Mouse (Mus musculus): ENCODE data around the gene Thsd7b.
"Not testable (repeated sequence)": the region's sequence is repeated elsewhere in the genome, so short reads cannot be mapped to it uniquely, and the experiment has no call there.

Thsd7b gene

DNA sequence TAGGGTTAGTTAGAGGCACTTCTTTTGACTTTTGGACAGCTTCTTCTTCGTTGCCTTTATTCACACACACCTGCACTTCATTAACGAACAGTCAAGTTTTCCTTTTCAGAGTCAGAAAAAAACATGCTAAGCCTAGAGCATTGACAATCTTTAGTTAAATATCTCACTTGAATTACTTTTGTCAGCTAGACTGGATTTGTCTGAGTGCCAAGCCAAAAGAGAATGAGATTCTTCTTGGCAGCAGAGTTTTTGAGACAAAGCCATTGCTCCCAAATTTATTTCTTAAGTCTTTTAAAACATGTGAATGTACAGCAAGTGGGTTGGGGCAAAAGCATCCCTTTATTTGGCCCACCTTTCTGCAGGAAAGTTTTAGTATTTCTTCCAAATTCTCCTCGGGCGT lies 362.0 kb downstream of the Thsd7b start:
- no peak for DNase-seq (ENCODE audit: extremely low spot score)

DNA sequence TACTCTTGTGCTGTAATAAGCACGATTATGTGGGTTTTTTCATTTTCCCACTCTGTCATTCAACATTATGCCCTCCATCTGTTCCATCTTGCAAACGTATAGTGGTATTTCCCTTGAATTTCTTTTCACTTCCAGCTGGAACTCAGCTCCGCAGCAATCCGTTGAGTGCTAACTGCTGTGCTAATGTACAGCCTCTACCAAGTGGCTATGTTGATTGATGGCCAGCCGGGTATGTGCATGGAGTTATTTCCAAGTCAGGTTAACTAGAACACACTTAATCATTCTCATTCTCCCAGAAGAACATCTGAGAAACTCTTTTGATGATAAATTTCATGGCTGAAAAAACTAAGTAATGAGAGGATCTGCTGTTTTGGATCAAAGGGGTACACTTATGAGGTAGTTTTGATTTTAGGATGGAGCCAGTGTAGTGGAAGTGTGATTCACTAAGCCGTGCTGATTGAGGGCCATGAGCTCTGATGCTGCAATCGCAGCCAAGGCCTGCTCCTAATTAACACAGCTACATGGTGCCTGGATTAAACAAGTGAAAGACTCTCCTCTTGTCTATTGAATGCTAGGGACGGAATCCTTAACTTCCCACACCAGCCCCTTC lies 371.3 kb downstream of the Thsd7b start:
- peak; percentile 1 for DNase-seq (ENCODE audit: extremely low spot score)

DNA sequence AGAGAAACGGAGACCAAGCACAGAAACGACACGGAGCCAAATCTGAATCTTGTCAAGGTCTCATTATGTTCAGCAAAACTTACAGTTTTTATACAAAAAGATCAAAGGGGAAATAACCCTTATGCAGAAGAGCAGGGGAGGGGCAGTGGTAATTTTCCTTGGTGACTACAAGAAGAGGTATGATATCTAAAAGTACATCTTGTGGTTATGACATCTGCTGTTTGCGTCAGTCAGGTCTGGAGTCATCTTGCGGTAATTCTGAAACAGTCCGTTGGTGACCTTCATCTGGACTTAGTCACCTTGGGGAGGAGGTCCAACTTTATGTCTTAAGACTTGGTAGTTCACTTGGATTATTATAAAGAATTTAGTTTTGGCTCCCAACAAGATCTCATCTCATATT lies 378.3 kb downstream of the Thsd7b start:
- DNase-seq (ENCODE audit: extremely low spot score): not testable (repeated sequence)

DNA sequence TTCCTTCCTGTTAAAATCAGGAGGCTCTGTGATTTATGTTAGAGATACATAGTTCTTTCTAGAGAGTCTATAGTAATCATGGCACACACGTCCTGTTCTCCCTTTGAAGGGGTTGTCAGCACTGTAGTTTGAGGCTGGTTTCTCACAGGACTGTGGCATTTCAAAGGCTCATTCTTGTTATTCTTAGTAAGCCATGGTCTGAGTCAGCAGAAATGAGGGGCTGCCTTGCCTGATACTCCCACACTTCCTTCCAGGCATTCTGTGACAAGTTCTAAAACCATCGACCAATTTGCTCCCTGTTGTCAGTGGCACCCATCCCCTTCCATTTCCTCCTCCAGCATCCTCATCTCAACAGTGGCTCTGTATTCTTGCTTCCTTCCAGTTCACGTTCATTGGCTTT lies 384.9 kb downstream of the Thsd7b start:
- no peak for DNase-seq (ENCODE audit: extremely low spot score)

DNA sequence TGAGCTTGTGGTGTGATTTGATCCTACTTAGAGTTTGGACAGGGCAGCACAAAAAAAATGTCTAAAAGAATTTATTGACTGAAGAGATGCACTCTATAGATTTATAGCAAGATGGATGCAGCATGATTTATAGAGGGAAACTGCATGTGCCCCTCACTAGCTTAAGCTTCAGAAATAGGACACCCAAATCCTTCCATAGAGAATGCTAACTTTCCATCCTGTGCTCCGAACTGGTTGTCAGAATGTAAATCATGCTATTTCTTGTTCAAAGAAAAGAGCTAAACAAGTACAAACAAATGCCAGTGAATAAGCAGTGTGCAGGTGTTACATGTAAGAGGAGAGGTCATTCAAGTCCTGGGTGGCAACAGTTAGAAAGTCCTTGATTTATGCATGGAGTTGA lies 402.8 kb downstream of the Thsd7b start:
- DNase-seq (ENCODE audit: extremely low spot score): no peak

DNA sequence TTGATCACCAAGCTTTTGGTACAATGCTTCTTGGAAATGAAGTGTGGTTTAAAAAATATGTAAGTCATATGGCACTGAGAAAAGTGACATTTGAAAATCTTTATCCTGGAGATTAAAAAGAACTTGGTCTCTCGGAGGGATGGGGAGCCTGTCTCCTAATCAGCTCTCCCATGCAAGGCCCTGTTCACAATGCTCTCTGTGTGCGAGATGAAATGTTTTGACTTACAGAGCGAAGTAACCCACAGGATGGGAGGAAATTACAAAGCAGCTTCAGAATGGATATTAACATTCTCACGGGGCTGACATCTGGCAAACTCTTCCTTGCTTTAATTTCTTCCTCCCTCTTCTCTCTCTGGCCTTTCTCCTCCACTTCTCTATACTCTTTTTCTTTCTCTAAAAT lies 405.7 kb downstream of the Thsd7b start:
- DNase-seq (ENCODE audit: extremely low spot score): no peak

DNA sequence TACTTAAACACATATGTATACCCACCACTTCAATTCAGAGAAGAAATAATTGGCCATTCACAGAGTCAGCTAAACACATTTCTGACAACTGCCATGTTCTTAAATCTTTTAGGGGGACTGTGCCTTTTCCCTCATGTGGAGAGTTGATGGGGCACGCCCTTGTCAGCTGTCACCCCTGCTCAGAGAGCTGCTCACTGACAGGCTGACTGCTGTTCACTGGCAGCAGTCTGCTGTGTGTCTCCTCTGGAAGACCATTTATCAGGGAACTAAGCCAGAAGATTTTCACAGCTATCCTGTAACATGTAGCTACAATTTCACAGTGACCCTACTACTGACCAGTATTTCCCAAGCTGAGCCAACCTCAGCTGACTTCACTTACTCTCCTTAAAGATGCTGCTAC lies 432.6 kb downstream of the Thsd7b start:
- DNase-seq (ENCODE audit: extremely low spot score): no peak

DNA sequence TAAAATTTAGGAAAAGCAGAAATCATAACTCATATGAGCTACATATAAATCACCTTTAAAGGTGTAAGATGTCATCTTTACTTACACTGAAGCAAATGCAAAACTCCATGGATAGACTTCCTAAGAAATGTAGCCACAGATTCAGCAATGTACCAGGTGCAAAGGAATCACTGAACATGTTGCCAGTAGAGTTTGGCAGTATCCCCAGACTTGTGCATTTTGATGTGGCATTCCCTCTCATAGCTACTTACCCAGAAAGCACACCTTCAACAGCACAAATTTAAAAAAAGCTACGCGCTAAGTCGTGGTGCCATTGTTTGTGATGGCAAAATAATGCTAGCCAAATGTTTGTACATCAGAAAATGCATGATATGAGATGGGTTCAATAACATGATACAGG lies 439.6 kb downstream of the Thsd7b start:
- no peak for DNase-seq (ENCODE audit: extremely low spot score)

DNA sequence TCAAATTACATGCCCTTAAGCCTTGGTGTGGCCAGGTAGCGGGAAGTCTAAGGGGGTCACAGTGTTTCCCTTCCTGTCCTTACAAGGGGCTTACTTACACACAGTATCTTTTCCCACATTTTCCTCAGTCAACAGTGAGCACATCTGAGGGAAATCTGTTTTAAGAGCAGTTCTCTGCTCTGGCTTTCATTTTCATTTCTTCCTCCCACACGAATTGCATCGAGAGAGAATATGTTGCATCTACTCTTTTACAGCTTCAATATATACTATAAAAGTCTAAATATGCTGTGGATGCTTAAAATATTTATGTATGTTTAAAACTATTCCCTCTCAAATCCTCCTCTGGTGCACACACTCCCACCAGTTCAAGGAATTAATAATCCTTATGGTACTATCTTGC lies 440.5 kb downstream of the Thsd7b start:
- no peak for DNase-seq (ENCODE audit: extremely low spot score)

DNA sequence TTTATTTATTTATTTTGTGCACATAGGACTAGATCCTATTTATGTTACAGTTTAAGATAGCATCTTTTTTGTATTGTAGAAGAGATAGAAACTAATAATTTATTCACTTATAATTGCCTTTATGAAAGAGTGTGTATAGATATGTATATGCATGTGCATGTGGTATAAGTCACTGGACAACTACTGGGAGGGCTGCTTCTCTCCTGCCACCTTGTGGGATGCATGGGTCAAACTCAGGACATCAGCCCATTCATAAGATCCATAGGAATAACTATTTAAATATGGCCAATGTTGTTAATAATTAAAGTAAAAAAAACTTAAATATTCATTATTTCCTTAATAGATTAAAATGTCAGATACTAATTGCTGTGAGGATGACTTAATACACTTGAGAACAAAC lies 446.5 kb downstream of the Thsd7b start:
- DNase-seq (ENCODE audit: extremely low spot score): no peak

DNA sequence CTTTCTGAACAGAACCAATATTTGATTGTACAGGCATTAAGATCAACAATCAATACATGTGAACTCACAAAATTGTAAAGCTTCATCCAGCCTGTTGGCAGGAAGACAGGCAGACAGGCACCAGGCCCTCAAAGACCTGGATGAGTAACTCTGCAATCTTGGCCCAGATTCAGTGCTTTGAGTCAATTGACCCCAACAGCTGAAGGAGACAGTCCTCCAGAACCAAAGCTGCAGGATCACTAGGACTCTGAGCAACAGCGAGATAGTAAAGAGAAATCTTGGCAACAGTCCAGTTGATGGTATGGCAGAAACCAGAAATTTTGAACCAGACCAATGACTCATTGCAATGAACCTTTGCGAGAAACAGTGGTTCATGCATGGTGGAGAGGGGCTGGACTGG lies 458.9 kb downstream of the Thsd7b start:
- DNase-seq (ENCODE audit: extremely low spot score): no peak

DNA sequence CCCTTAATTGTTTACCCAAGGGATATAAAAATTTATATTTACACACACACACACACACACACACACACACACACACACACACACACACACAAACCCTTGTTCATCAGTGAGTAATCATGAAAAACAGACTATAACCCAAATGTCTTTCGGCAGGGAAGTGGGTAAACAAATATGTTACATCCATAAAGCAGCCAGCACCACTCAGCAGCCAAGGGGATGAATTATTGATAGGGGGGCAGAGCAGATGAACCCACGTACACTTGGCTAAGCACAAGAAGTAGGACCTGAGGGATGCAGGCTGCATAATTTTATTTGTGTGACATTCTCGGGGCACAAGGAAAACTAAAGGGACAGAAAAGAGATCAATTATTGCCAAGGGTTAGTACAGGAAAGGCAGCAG lies 474.5 kb downstream of the Thsd7b start:
- no peak for DNase-seq (ENCODE audit: extremely low spot score)

DNA sequence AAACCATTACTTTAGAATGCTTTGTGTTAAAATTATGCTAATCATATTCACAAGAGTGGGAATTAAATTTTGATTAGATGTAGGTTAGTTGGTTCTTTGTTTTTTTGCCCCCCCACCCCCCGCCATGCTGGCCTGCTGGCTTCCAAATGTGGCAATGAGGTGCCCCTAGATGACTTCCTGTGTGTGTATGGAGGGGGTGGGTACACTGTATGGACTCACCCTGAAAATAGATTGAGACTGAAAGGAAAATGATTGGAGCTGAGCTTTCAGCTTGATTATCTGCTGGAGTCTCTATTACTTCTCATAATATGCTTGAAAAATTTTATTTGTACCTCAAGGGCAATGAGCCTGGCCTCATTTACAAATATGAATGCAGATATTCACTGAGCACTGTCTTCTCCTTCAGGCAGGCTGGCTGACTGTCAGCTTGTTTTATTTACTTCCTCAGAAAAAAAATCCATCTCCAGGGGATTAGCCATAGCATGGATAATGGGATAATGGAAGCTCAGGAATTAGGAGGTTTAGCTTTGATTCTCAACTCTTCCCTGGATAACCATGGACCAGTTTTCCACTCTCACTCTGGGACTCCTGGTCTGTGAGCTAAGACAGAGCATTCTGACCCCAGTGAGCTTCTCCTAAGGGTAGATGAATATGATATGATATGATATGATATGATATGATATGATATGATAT lies 483.6 kb downstream of the Thsd7b start:
- no peak for DNase-seq (ENCODE audit: extremely low spot score)

DNA sequence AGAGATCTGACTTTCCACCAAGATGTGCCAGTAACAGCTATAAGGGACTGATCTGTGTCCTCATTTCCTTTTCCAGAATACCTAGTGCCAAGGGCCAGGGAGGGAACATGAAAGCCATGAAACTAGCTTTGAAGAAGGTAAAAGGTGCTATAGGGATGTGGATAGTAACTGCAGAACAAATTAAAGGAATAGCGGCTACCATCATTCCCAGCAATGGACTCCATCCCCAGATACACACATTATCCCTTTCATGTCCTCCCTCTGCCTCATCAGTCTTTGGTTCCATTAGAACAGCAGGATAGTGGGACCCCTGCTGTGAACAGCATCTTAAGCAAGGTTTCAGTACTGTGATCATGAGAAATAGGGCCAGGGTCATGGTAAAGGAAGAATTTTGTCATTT lies 485.9 kb downstream of the Thsd7b start:
- no peak for DNase-seq (ENCODE audit: extremely low spot score)

DNA sequence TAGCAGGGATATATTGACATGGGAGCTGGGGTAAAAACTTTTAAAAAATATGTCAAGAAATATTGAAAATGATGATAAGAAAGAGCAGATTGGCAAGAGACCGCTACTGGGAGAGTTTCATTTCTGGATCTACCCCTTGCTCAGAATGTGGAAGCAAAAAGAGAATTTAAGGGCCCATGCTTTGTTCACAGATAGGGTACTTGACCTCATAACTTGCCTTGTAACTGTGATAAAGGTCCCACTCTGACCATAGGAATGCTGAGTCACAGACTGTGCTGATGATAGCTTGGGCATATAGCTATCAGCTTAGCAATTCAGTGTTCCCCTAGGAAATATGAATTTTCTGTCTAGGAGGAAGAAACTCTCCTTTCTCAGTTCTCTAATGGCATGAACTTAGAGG lies 488.1 kb downstream of the Thsd7b start:
- DNase-seq (ENCODE audit: extremely low spot score): no peak

DNA sequence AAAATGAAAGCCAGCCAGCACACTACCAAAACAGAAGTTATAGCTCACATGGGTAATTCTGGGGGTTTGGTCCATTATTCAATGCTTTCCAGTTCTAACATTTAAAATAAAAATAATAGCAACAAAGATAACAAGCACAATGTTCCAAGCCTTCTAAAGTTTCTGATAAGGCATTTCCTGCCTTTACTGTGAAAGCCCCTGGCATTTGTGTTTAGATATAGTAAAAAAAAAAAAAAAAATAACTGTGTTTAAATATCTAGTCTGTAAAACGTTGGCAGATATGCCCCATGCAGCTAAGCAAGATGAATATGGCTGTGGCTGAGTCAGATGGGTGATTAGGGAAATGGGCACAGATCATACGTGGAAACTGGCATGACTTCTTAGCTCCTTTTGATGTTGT lies 491.6 kb downstream of the Thsd7b start:
- DNase-seq (ENCODE audit: extremely low spot score): no peak

DNA sequence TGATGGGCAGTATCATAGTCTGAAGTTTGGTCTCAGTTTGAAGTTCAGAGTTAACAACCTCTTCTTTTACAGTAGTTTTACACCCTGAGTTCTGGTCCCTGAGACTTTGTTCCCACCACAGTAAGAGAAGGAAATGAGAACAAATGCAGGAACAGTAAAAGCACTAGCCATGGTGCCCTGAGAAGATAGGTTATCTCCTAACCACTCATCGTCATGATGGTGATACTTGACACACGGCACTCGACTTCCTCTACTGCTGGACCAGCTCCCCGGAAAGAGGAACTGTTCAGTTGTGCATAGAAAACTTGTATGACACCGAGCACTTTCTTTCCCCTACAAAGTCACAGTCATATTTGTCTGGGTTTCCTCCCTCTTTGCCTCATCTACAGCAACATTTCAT lies 504.0 kb downstream of the Thsd7b start:
- DNase-seq (ENCODE audit: extremely low spot score): no peak

DNA sequence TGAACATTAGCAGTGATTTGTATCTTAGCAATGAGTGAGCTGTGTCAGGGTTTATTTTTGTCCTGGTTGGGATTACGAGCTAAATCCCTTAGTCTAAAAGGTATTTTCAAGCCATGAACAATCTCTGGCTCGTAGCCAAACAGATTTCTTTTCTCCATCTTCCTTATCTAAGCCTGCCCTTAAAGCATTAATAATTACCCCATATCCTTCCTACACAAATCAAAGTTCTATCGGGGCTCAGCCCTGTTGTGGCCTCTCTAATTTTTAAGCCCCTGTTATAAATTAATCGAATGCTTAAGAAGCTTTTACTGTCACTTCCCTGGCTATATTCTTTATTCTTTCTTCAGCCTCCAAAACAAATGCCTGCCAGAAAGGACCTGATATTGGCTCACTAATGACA lies 506.4 kb downstream of the Thsd7b start:
- no peak for DNase-seq (ENCODE audit: extremely low spot score)

DNA sequence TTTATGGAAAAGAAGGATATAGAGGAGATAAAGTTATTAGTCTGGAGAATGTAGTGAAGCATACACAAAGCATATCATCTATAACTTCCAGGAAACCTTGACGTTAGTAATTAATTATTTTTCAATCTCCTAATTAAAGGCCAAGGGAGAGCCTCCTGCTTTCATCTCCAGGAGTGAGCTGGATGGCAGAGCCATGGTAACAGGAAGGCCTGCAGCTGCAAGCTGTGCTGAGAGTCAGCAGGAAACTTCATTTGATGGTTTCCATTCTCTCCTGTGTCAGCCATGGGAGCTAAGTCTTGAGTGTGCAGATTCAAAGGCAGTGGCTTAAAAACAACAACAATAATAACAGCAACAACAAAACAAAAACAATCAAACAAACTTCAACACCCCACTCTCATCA lies 507.5 kb downstream of the Thsd7b start:
- DNase-seq (ENCODE audit: extremely low spot score): no peak

DNA sequence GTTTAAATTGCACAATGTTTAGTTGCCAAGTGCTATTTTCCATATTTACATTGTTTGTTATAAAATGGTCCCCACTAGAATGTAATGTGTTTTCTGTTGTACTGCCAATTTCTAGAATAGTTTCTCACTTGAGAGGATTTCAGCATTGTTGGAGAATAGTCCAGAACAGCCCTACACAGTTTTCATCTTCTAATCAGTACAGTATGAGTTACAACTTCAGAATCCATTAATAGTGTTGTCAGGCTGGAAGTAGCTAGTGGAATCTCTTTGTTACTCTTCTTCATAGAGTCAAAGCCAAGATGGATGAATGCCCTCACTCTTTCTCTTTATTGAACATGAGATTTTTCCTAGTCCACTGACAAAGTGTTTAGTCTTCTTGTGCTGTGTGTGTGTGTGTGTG lies 525.4 kb downstream of the Thsd7b start:
- DNase-seq (ENCODE audit: extremely low spot score): no peak

DNA sequence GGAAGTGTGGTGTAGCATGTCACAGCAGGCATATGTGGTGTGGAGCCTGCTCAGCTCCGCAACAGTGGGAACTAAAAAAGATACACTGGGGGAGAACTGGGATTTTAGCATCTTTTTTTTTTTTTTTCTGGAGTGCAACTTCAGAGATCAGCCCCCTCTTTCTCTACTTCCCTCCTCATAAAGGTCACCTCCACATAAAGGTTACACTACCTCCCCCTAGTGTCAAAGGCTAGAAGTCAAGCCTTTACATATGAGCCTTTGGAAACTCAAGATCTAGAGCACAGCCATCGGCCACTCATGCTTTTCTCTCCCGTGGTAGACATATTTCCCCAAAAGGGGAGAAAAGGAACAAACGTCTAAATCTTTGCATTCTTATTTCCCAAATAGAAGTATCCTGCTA lies 553.8 kb downstream of the Thsd7b start:
- DNase-seq (ENCODE audit: extremely low spot score): no peak

DNA sequence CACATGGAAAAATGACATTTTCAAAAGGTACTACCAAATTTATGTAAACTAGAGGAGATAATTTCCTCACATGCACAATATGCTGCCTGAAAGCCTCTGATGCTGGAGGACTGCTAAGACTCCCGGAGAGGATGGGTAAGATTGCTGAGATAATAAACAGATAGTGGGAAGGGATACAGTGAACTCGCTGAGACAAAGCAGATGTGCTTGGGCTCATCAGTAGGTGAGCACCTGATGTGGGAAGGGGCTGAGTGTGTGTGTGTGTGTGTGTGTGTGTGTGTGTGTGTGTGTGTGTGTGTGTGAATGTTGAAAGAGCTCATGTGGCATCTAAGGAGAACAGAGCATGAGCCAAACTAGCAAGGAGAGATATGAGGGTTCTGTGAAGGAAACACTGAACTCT lies 564.2 kb downstream of the Thsd7b start:
- no peak for DNase-seq (ENCODE audit: extremely low spot score)

DNA sequence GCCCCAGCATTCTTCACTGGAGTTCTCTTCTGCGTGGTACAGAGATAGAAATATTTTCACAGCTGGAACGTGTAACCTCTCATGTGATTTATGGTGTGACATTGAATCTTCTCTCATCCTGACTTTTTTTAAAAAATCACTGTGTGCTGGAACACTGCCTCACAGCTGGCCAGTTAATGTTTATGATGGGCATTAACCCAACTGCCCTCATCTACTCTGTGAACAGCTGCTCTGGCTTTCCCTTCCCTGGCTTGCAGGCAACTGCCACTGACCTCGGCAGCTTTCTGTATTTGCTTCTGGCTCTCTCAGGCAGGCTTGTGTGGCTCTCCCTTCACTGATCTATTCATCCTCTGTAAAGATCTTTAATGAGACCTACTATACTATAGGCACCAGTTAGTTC lies 564.7 kb downstream of the Thsd7b start:
- no peak for DNase-seq (ENCODE audit: extremely low spot score)

DNA sequence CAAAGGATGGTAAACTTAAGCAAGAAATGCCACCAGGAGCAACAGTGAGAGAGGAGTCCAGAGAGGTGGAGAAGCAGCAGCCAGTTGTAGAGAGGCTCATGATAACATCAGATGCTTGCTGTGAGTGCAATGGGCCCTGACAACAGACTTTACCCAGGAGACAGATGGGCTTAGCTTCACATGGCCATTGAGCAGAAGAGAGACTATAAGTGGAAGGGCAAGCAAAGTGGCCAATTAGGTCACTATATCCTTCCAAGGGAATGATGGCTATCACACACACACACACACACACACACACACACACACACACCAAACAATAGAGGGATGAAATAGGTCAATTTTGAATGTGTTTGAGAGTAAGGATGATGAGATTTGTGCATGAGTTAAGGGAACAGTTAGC lies 565.4 kb downstream of the Thsd7b start:
- DNase-seq (ENCODE audit: extremely low spot score): no peak
